Mouse (Mus musculus) right cerebral cortex, postnatal 4 days (tissue): ENCODE data around the gene Tcte2.
"Not testable (repeated sequence)": the region's sequence is repeated elsewhere in the genome, so short reads cannot be mapped to it uniquely, and the experiment has no call there.

Experiments used
- DNase-seq: peaks from one replicate; pipeline ENCODE4 v3.0.0-alpha.2; 2022

Tcte2 gene

GRCm38 (mm10) chr17:13681686-13682085 lies 79.9 kb downstream of the Tcte2 start:
- DNase-seq: no peak

DNA sequence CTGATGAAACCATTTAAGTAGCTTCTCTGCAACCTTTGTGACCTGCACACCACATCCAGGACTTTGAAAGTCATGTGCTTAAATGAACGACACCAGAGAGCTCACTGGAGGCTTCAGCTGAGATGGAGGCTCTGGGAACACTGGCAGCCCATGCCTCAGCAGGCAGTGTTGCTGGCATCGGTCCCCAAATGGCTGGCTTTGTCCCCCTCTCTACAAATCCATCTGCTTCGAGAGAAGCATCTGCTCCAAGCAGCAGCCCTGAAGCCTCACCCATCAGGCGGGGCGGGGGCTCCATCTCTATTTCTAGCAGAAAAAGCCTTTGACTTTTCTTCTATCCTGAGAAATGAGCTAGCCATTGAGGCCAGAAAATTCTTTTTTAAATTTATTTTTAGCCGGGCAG lies 80.5 kb downstream of the Tcte2 start:
- peak; percentile 84 for DNase-seq

DNA sequence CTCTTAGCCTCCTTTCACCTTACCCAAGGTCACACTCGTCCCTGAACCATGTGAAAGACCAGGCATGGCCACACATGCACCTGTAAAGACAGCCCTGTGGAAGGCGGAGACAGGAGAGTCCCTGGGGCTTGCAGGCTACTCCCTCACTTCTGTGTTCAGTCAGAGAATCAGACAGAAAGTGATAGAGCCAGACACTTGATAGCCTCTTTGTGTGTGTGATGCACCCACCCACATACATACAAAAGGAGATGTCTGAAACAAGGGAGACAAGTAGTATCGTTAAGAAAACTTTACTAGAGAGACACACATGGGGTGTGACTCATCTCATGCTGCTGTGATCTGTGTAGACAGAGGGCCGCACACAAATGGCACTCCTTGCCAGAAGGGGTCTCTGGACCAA lies 81.3 kb downstream of the Tcte2 start:
- DNase-seq: no peak

- no peak for DNase-seq
Observed at GRCm38 (mm10) chr17:13679725-13680124, 81.9 kb downstream of the Tcte2 start.

DNA sequence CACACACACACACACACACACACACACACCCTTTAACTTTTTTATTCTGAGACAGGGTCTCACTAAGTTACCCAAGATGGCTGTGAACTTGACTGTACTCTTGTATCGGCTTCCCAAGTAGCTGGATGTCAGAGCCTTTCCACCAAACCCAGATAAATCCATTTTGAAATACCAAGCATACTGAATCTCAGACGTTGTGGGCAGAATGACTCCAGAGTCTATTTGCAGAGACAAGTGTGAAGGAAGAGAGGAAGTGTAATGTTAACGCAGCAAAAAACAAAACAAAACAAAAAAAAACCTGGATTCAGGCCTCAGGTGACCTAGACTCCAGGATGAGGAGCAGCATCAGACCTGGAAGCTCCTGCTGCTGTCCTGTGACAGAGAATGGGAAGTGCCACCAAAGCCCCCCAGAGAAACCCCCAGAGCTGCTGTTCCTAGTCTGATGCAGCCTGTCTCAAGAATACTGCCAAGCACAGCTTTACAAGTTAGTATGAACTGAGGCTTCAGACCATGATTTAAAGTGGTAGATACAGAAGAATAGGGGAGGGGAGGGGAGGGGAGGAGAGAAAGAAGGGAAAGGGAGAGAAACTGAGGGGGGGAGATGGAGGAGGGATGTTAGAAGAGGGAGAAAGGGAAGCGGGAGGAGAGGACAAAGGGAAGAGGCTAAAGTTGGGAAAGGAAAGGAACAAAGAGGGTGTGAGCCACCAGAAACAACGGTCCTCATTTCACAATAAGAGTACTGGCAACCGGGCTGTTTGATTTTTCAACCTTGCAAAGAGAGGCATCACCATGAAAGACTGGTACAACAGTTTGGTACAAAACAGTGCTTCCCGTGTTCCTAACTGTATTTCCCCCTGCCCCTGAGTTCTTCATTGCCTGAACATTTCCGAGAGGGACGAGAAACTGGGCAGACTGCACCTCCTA lies 84.1 kb downstream of the Tcte2 start:
- no peak for DNase-seq

GRCm38 (mm10) chr17:13676099-13676498 lies 85.5 kb downstream of the Tcte2 start:
- not testable (repeated sequence) for DNase-seq

DNA sequence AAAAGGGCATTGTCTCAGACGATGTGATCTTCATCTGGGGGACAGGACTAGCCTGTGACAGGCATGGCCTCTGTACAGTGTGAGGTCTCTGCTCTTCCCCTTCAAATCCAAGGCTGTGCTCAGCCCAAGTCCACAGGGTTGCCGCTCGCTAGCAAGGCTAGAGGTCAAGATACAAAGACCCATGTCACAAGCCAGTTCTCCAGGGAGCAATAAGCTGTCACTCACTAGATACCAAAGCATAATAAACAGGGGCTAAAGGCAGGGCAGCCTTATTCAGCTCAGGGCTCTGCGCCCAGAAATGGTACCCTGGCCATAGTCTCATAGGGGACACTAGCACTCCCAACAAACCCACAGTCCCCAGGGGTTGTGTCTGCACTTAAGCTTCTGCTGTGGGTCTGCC lies 86.0 kb downstream of the Tcte2 start:
- DNase-seq: no peak

- DNase-seq: no peak
Observed at GRCm38 (mm10) chr17:13674695-13675306, 86.8 kb downstream of the Tcte2 start.

DNA sequence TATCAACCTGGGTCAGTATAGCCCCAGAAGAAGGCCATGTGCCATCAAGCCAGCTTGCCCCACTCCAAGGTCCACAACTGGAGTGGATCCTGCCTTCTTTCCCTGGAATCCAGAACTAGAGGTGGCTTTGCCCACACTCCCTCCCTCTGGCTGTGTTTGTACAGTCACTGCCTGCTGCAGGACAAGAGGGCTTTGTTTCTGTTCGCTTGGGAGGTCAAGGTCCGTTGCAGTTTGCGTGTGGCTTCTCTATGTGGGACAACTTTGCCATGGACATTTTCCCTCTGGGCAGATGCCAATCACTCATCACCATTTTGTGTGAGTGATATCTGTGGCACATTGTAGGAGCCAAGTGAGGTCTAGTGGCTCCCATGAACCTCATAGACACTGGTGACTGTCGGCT lies 89.9 kb downstream of the Tcte2 start:
- DNase-seq: no peak

- no peak for DNase-seq
Observed at GRCm38 (mm10) chr17:13670227-13670626, 91.4 kb downstream of the Tcte2 start.

DNA sequence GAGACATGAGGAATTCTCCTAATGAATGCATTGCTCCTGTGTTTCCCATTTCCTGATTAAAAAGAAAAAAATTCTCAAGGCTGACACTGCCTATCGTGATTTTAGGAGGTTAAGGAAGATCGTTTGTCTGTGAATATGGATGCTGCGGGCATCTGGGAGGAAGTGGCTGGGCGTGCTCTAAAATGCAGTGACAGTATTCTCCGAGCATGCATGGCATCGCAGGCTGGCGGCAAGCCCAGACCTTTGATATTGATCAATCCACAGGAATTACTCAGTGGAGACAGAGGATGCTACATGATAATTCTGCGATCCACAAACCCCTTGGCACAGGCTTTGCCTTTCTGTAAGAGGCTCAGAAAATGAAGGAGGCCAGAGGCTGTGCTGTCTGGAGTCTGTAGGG lies 92.4 kb downstream of the Tcte2 start:
- peak; percentile 73 for DNase-seq

DNA sequence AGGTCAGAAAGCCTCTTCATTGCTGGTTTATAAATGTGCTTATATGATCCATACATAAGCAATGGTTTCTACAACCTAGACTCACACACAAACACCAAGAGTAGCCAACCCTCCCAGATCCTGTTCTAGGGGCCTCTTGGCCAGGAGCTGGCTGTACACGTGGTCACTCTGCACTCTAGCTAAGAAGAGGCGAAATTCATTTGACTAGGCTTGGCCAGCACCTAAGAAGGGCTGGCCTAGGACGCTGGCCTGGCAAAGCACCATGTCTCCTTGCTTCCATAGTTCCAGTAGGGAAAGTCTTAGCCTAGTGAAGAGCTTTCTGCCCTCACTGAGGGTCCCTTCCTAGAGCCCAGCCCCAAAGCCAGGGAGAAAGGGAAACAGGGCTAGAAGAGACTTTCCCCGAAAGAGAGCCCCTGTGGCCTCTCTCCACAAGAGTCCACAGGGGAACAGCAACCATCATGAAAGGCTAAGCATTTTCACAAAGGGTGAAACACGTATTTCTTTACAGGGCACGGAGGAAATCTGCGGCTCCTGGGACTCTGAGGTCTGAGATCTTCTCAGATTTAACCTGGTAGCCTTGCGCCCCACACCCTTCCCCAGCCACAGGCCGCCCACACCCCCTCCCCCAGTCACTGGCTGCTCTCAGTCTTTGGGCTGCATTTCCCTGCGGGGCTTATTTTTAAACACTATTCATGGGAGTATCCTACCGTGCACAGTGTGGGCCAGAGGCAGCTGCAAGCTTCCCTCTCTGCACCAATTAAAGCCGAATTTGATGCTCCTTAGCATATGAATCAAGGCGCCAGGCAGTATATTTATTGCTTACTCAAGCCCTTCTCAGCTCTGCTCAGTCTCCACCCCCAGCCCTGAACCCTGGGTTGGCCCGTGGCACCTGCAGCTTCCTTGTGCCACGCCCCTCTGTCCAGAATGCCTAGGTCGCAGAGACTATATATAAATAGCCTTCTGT lies 93.3 kb downstream of the Tcte2 start:
- peak; percentile 47 for DNase-seq

- no peak for DNase-seq
Observed at GRCm38 (mm10) chr17:13667006-13667405, 94.6 kb downstream of the Tcte2 start.

DNA sequence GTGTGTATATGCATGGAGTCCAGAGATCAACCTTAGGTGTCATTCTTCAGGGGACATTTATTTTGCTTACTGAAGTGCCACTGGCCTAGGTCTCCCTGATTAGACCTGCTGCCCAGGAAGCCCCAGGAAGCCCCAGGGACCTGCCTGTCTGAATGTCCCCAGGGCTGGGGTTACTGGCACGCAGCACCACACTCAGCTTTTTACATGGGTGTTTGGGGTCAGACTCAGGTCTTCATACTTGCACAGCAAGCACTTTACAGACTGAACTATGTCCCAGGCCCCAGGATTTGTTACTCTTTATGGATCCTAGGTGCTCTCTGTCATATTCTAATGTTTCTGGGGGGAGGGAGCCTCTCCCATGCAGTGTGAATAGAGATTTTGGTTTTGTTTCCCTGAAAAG lies 95.9 kb downstream of the Tcte2 start:
- no peak for DNase-seq

DNA sequence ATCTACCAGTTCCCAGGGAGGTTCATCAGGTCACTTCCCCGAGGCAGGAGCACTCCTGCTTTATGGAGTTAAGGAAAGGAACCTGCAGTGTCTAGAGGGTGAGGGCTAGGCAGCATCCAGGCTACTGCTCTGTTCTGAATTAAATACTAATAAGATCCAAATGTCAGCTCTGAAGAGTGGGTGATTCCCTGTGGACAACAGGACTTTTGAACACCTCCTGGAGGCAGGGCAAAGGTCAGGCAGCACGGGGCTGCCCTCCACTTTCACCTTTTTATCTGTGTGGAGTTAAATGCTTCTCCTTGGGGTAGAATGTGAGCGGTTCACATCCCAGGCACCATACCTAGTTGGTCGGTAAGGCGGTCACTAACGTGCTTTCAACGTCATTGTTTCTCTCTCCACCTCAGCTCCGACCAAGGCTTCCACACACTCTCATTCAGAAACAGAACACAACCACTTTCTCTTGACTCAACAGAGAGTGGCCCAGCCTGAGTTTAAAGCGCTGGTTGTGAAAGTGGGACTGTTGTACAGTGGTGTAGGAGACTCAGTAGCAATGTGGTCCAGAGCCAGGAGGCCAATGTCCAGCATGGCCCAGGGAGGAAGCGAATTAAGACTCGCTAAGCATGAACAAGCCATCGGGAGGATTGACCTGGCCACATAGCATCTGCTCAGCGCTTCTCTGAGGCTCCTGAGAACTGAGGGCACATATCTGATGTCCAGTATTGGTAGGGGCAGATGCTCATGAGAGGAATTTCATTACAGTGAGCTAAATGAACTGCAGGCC lies 98.0 kb downstream of the Tcte2 start:
- no peak for DNase-seq
